Mouse (Mus musculus) kidney, embryonic 16.5 days (tissue): ENCODE results near the gene Tgfb1. TPM values are rescaled to one million over a fixed set of nuclear protein-coding genes. Genes with fewer than 3 reads are reported as not detected.

ENCODE experiments used
- ATAC-seq: fragments of 200-750 bp; cut with Nextera tagmentation; 2 replicates; pipeline ENCODE4 v1.8.0; 2017; ENCODE audit warnings: moderate TSS enrichment; ENCODE audit not compliant: low FRiP score, low TSS enrichment
- H3K27ac ChIP-seq: fragments of 300-500 bp; sonication (generic); 2 replicates; pipeline ENCODE4 v1.5.1; 2014; ENCODE audit warnings: low read length
- H3K27me3 ChIP-seq: fragments of 300-500 bp; sonication (generic); 2 replicates; pipeline ENCODE4 v1.6.1; 2014; ENCODE audit warnings: low read length, control low read depth, mixed read lengths; ENCODE audit not compliant: insufficient read depth
- H3K36me3 ChIP-seq: fragments of 300-500 bp; sonication (generic); 2 replicates; pipeline ENCODE4 v1.6.1; 2014; ENCODE audit warnings: low read length, control low read depth, mixed read lengths; ENCODE audit not compliant: insufficient read depth
- H3K4me1 ChIP-seq: fragments of 300-500 bp; sonication (generic); 2 replicates; pipeline ENCODE4 v1.6.1; 2014; ENCODE audit warnings: low read length, control low read depth, mixed read lengths; ENCODE audit not compliant: insufficient read depth
- H3K4me2 ChIP-seq: fragments of 300-500 bp; sonication (generic); replicated peaks from 2 replicates; pipeline ENCODE4 v1.6.1; 2014; ENCODE audit warnings: low read depth, low read length
- H3K4me3 ChIP-seq: fragments of 300-500 bp; sonication (generic); 2 replicates; pipeline ENCODE4 v1.5.1; 2014; ENCODE audit warnings: mild to moderate bottlenecking, low read length
- H3K9ac ChIP-seq: fragments of 300-500 bp; sonication (generic); replicated peaks from 2 replicates; pipeline ENCODE4 v1.6.1; 2014; ENCODE audit warnings: low read length
- H3K9me3 ChIP-seq: fragments of 300-500 bp; sonication (generic); 2 replicates; pipeline ENCODE4 v1.6.1; 2016; ENCODE audit warnings: low read length, control low read depth
- WGBS: fragments of 180-500 bp; shearing (Covaris S2); extraction: QIAGEN DNeasy Blood & Tissue Kit; methylation state at CpG from one replicate; pipeline ENCODE4 v1.1.7; 2014; 5-methylcytosine and 5-hydroxymethylcytosine counted together
- polyA plus RNA-seq: library from polyadenylated mRNA; unstranded; fragments of >200 nt; fragmentation: Nextera tagmentation; extraction: Ambion mirVana; gene quantifications from 2 replicates; pipeline ENCODE4 v1.2.1, GENCODE M21; 2015

Gene Tgfb1
- polyA plus RNA-seq, 1 experiment from 2014 or later: 2.9 TPM

DNA sequence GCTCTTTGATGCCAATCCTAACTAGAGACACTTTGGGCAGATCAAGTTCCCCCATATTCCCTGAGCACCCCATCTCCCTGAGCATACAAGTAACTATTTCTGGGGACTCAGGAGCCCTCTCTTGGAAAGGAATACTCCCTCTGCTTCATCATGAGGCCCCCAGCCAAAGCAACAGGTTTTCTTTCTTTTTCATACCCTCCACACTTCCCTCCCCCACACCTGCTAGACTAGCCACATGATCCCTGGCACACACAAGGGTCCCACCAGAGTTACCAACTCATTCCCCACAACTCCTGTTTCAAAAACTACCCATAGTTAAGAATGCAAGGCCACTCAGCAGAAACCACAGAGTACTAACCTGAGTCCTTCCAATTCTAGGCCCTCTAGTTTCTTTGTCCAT lies 66.3 kb downstream of the Tgfb1 start:
- no peak for ATAC-seq
- no peaks in the 10 kb centered on the region for H3K9me3 ChIP-seq
- H3K9ac ChIP-seq: peak overlapping the region; percentile 90
- peak overlapping the region; percentile 74 for H3K4me2 ChIP-seq
- H3K4me3 ChIP-seq: peak overlapping the region; percentile 75
- H3K27ac ChIP-seq: no peak overlapping the region
- no peaks in the 10 kb centered on the region for H3K27me3 ChIP-seq
- peaks cover 17% of the 10 kb centered on the region for H3K4me1 ChIP-seq
- H3K36me3 ChIP-seq: peaks cover 30% of the 10 kb centered on the region

DNA sequence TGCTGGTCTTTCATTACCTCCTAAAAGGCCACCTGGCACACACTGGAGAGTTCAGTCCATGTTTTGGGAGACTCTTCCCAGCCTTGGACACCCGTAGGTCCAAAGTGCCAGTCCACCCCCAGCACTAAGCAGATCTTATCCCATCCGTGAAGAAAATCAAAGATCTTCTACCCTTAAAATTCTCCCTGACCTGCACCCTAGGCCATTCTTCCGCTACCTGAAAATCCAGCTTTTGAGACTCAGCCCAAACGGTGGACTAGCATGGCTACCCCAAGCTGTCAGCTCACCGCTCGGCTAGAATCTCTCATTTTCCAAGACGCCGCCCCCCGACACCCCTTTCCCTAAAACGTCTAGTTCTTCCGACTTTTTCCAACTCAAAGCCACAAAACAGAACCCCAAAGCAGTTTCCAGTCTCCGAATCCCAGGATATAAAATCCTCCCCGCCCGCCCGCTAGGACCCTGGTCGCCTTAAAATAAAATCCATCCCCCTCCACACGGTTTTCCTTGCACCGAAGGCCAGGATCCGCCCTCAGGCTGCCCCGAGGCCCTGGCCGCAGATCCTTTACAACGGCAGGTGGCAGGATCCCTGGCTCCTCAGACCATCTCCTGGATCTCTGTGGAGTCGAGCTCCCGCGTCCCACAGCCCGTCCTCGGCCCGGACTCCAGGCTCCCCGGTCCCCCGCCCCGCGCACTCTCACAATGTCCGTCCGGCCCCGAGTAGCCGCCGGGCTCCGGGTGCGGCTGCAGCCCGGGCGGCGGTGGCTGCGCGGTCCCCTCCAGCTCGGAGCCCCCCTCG lies 67.0 kb downstream of the Tgfb1 start:
- H3K9me3 ChIP-seq: no peaks in the 10 kb centered on the region
- H3K4me2 ChIP-seq: peak overlapping the region; percentile 74
- peak overlapping the region; percentile 98 for H3K27ac ChIP-seq
- H3K9ac ChIP-seq: peak overlapping the region; percentile 90
- ATAC-seq: peak; percentile 5
- H3K4me3 ChIP-seq: peak overlapping the region; percentile 75
- H3K36me3 ChIP-seq: peaks cover 27% of the 10 kb centered on the region
- H3K27me3 ChIP-seq: no peaks in the 10 kb centered on the region
- under 1% methylated on average over 46 of the region's 46 CpGs for WGBS
- peaks cover 17% of the 10 kb centered on the region for H3K4me1 ChIP-seq

DNA sequence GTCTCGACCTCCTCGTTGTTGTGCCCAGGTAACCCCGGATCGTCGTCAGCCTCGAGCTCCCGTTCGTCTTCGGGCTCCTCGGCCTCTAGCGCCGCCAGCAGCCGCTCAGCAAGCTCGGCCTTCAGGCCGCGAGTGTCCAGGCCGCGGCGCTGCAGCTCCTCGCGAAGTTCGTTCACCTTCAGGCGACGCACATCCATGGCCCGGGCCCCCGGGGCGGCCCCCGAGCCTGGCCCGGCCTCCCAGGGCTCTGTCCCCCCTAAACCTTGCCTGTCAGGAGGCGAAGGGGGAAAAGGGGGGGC lies 67.6 kb downstream of the Tgfb1 start:
- H3K36me3 ChIP-seq: peaks cover 22% of the 10 kb centered on the region
- H3K9me3 ChIP-seq: no peaks in the 10 kb centered on the region
- under 1% methylated on average over 29 of the region's 30 CpGs for WGBS
- peak overlapping the region; percentile 74; the same call in 1 of the 2 replicates for H3K4me2 ChIP-seq
- no peak for ATAC-seq
- no peaks in the 10 kb centered on the region for H3K27me3 ChIP-seq
- H3K4me1 ChIP-seq: peaks cover 17% of the 10 kb centered on the region
- peak overlapping the region; percentile 75 for H3K4me3 ChIP-seq
- peak overlapping the region; percentile 90 for H3K9ac ChIP-seq
- H3K27ac ChIP-seq: peak overlapping the region; percentile 98

Other genes with a start within 250 kb of the Tgfb1 start
- 4.4 and 4.6 TPM in 2 replicates for gene Ceacam1, start 209.4 kb upstream of the Tgfb1 start, polyA plus RNA-seq
- 0.31 TPM in 1 of 2 replicates, not detected in the other for gene Ceacam2, start 147.1 kb upstream of the Tgfb1 start, polyA plus RNA-seq
- gene Erich4, start 71.1 kb upstream of the Tgfb1 start, polyA plus RNA-seq: 4.5 and 5.5 TPM in 2 replicates
- gene Dmac2, start 67.6 kb upstream of the Tgfb1 start, polyA plus RNA-seq: 61.8 and 64.7 TPM in 2 replicates
- gene B3gnt8, start 60.3 kb upstream of the Tgfb1 start, polyA plus RNA-seq: 14.2 and 15.0 TPM in 2 replicates
- gene Bckdha, start 28.0 kb upstream of the Tgfb1 start, polyA plus RNA-seq: 90.3 and 91.7 TPM in 2 replicates
- gene Exosc5, start 27.8 kb upstream of the Tgfb1 start, polyA plus RNA-seq: 90.0 and 92.6 TPM in 2 replicates
- 2.3 and 3.7 TPM in 2 replicates for gene Tmem91, start 11.8 kb upstream of the Tgfb1 start, polyA plus RNA-seq
- 35.0 and 35.8 TPM in 2 replicates for gene B9d2, start 6.2 kb upstream of the Tgfb1 start, polyA plus RNA-seq
- 25.6 and 32.8 TPM in 2 replicates for gene Ccdc97, start 32.1 kb downstream of the Tgfb1 start, polyA plus RNA-seq
- gene Hnrnpul1, start 67.8 kb downstream of the Tgfb1 start, polyA plus RNA-seq: 43.7 and 56.5 TPM in 2 replicates
- gene Axl, start 101.7 kb downstream of the Tgfb1 start, polyA plus RNA-seq: 91.5 and 96.5 TPM in 2 replicates
- gene Cyp2s1, start 129.9 kb downstream of the Tgfb1 start, polyA plus RNA-seq: 22.1 and 23.0 TPM in 2 replicates
- gene Cyp2b10, start 210.6 kb downstream of the Tgfb1 start, polyA plus RNA-seq: not detected in 2 replicates